Comparison of ENCODE assay signal across 10 mouse cellular contexts in the genomic region with DNA sequence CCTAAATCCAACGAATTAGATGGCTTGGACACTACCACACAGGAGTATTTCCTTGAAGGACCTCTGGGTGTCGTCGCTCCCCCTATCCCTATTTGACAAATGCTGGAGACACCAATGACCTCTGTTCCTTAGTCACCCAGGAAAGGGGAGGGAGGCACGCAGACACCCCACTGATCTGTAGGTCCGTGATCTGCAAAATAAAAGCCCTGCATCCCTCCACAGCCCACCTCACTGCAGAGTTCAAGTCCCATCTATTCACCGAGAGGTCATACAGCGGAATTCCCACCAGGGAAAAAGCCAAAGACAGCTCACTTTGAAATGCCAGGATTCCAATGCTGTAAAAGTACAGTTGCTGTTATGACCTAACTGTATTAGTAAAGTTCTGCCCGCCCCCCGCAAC. TPM values are rescaled to one million over a fixed set of nuclear protein-coding genes. Genes with fewer than 3 reads are reported as not detected.
DNase-seq lines count a peak whose midpoint lies in the region; ATAC-seq and TF ChIP-seq lines count a peak whose summit lies in the region.
"Had no signal": no experiment of that assay in that cellular context is flagged by ENCODE, and none has a peak within 500 bp of the region (broad histone marks: within the 10 kb centered on the region; RNA-seq: fewer than 3 reads in every experiment).

No protein-coding gene starts in this region.

- no peaks in the 10 kb centered on the region for H3K36me3 ChIP-seq in liver, embryonic 12.5 days
- H3K36me3 ChIP-seq in liver, postnatal 0 days (replicated peaks; ENCODE audit: insufficient read depth, low read length), result no peaks in the 10 kb centered on the region
- H3K36me3 ChIP-seq in forebrain, embryonic 11.5 days (ENCODE audit: control insufficient read depth, insufficient read depth, low read length), result no peaks in the 10 kb centered on the region
- no peaks in the 10 kb centered on the region for H3K36me3 ChIP-seq in intestine, postnatal 0 days (ENCODE audit: control insufficient read depth, insufficient read depth)
- H3K36me3 ChIP-seq in neural tube, embryonic 14.5 days (ENCODE audit: control insufficient read depth, insufficient read depth, low read length), result no peaks in the 10 kb centered on the region

- WGBS in liver, embryonic 12.5 days (ENCODE audit: insufficient replicate concordance), result 10% methylated on average over 9 of the region's 9 CpGs
- 11% methylated on average over 9 of the region's 9 CpGs for WGBS in liver, postnatal 0 days (ENCODE audit: insufficient replicate concordance)
- 7% methylated on average over 9 of the region's 9 CpGs for WGBS in forebrain, embryonic 11.5 days
- WGBS in intestine, postnatal 0 days, result 10% methylated on average over 9 of the region's 9 CpGs
- WGBS in neural tube, embryonic 14.5 days, result 4% methylated on average over 9 of the region's 9 CpGs

- no peak for TF ChIP-seq EP300 in liver, postnatal 0 days (IDR thresholded peaks at IDR 0.05; ENCODE audit: low read depth)

- H3K9ac ChIP-seq in liver, embryonic 12.5 days, result no peak overlapping the region
- H3K9ac ChIP-seq in liver, postnatal 0 days (replicated peaks), result no peak overlapping the region
- H3K9ac ChIP-seq in forebrain, embryonic 11.5 days (ENCODE audit: low read length), result no peak overlapping the region
- no peak overlapping the region for H3K9ac ChIP-seq in intestine, postnatal 0 days (ENCODE audit: low read depth, low read length)
- no peak overlapping the region for H3K9ac ChIP-seq in neural tube, embryonic 14.5 days (replicated peaks; ENCODE audit: low read depth, low read length)

- peaks cover 43% of the 10 kb centered on the region for H3K27me3 ChIP-seq in liver, embryonic 12.5 days (replicated peaks)
- peaks cover 9% of the 10 kb centered on the region for H3K27me3 ChIP-seq in liver, postnatal 0 days (ENCODE audit: insufficient read depth, low read length)
- H3K27me3 ChIP-seq in forebrain, embryonic 11.5 days (ENCODE audit: control insufficient read depth, insufficient read depth, low read length), result no peaks in the 10 kb centered on the region
- H3K27me3 ChIP-seq in intestine, postnatal 0 days (replicated peaks; ENCODE audit: control insufficient read depth, insufficient read depth, low read length), result no peaks in the 10 kb centered on the region
- H3K27me3 ChIP-seq in neural tube, embryonic 14.5 days (ENCODE audit: control insufficient read depth, insufficient read depth, low read length), result no peaks in the 10 kb centered on the region

- no peak for TF ChIP-seq CTCF in liver, postnatal 0 days (IDR thresholded peaks at IDR 0.05; ENCODE audit: low read depth)
- TF ChIP-seq CTCF in intestine, postnatal 0 days (IDR thresholded peaks at IDR 0.05; ENCODE audit: low read depth), result no peak

- DNase-seq in liver, postnatal 0 days, result no peak
- no peak for DNase-seq in forebrain, embryonic 11.5 days (ENCODE audit: low spot score)
- DNase-seq in left cerebral cortex, adult 18-20 months (ENCODE audit: low spot score in 2 of 2), result no peak
- DNase-seq in testis, postnatal 10 days (ENCODE audit: low spot score), result no peak

- no peaks in the 10 kb centered on the region for H3K9me3 ChIP-seq in liver, embryonic 12.5 days (replicated peaks)
- no peaks in the 10 kb centered on the region for H3K9me3 ChIP-seq in liver, postnatal 0 days (ENCODE audit: low read length)
- H3K9me3 ChIP-seq in forebrain, embryonic 11.5 days (ENCODE audit: control insufficient read depth, low read length), result no peaks in the 10 kb centered on the region
- no peaks in the 10 kb centered on the region for H3K9me3 ChIP-seq in intestine, postnatal 0 days (ENCODE audit: control insufficient read depth)
- H3K9me3 ChIP-seq in neural tube, embryonic 14.5 days (ENCODE audit: control insufficient read depth, low read length), result no peaks in the 10 kb centered on the region

- H3K4me3 ChIP-seq in liver, embryonic 12.5 days, result no peak overlapping the region
- H3K4me3 ChIP-seq in liver, postnatal 0 days (ENCODE audit: low read depth, low read length), result no peak overlapping the region
- H3K4me3 ChIP-seq in forebrain, embryonic 11.5 days (ENCODE audit: low read depth, low read length), result no peak overlapping the region
- H3K4me3 ChIP-seq in intestine, postnatal 0 days (ENCODE audit: low read depth, low read length), result no peak overlapping the region
- no peak overlapping the region for H3K4me3 ChIP-seq in neural tube, embryonic 14.5 days (ENCODE audit: low read depth, low read length)

- ATAC-seq in liver, embryonic 12.5 days, result no peak
- no peak for ATAC-seq in liver, postnatal 0 days
- ATAC-seq in forebrain, embryonic 11.5 days (replicated peaks; ENCODE audit: low FRiP score), result no peak
- no peak for ATAC-seq in intestine, postnatal 0 days
- ATAC-seq in neural tube, embryonic 14.5 days (ENCODE audit: low read depth), result no peak
- ATAC-seq in erythroblast, adult 5-6 weeks (replicated peaks; ENCODE audit: low FRiP score, poor library complexity, severe bottlenecking), result no peak

- peak overlapping the region; percentile 87 for H3K4me2 ChIP-seq in liver, embryonic 12.5 days
- H3K4me2 ChIP-seq in liver, postnatal 0 days (ENCODE audit: low read depth, low read length), result no peak overlapping the region
- peak overlapping the region; percentile 93; the same call in 1 of the 2 replicates for H3K4me2 ChIP-seq in forebrain, embryonic 11.5 days (ENCODE audit: low read depth, low read length, severe bottlenecking)
- H3K4me2 ChIP-seq in intestine, postnatal 0 days (replicated peaks; ENCODE audit: low read depth), result peak overlapping the region; percentile 91
- H3K4me2 ChIP-seq in neural tube, embryonic 14.5 days (ENCODE audit: low read depth, low read length), result peak overlapping the region; percentile 94

- H3K27ac ChIP-seq in liver, embryonic 12.5 days, result no peak overlapping the region
- no peak overlapping the region for H3K27ac ChIP-seq in liver, postnatal 0 days (ENCODE audit: low read depth)
- H3K27ac ChIP-seq in forebrain, embryonic 11.5 days (ENCODE audit: low read depth, low read length), result no peak overlapping the region
- no peak overlapping the region for H3K27ac ChIP-seq in intestine, postnatal 0 days (ENCODE audit: low read depth, low read length)
- no peak overlapping the region for H3K27ac ChIP-seq in neural tube, embryonic 14.5 days (ENCODE audit: low read depth, low read length)

- H3K4me1 ChIP-seq in liver, embryonic 12.5 days, result peaks cover 30% of the 10 kb centered on the region
- peaks cover 10% of the 10 kb centered on the region for H3K4me1 ChIP-seq in liver, postnatal 0 days (ENCODE audit: insufficient read depth)
- no peaks in the 10 kb centered on the region for H3K4me1 ChIP-seq in forebrain, embryonic 11.5 days (replicated peaks; ENCODE audit: control insufficient read depth, insufficient read depth, low read length)
- no peaks in the 10 kb centered on the region for H3K4me1 ChIP-seq in intestine, postnatal 0 days (replicated peaks; ENCODE audit: control insufficient read depth, insufficient read depth, low read length)
- 0 out of 2 replicates have a peak, but pooled peaks cover 4% of the 10 kb centered on the region for H3K4me1 ChIP-seq in neural tube, embryonic 14.5 days (ENCODE audit: control insufficient read depth, insufficient read depth, low read length)

RNA-seq across cellular contexts. Expression of a gene that starts 12.4 kb away (rescaled TPM):
- polyA plus RNA-seq in liver, embryonic 12.5 days (2016; fragmentation: Nextera tagmentation; extraction: Ambion mirVana), result not detected in 2 replicates
- polyA plus RNA-seq in liver, postnatal 0 days (2015; fragmentation: Nextera tagmentation; extraction: Ambion mirVana), result not detected in 2 replicates
- not detected in 2 replicates for polyA plus RNA-seq in forebrain, embryonic 11.5 days (2014; fragmentation: Nextera tagmentation; extraction: Ambion mirVana)
- not detected in 2 replicates for polyA plus RNA-seq in intestine, postnatal 0 days (2015; fragmentation: Nextera tagmentation; extraction: Ambion mirVana)
- not detected in 2 replicates for polyA plus RNA-seq in neural tube, embryonic 14.5 days (2014; fragmentation: Nextera tagmentation; extraction: Ambion mirVana)
- total RNA-seq in left cerebral cortex, adult 18-20 months (2021), result not detected
- total RNA-seq in erythroblast, adult 5-6 weeks (2015; ENCODE audit: low replicate concordance), result not detected in 2 replicates
- total RNA-seq in erythroblast, adult 5-6 weeks (2017; ENCODE audit: low replicate concordance), result not detected in 2 replicates
- total RNA-seq: left cerebral cortex, postnatal 10 days had no signal
- polyA plus RNA-seq: small intestine, adult 2 months had no signal

RNA-seq across cellular contexts. Expression of a gene that starts 21.2 kb away (rescaled TPM):
- 129 and 132 TPM in 2 replicates for polyA plus RNA-seq in liver, embryonic 12.5 days (2016; fragmentation: Nextera tagmentation; extraction: Ambion mirVana)
- 36.5 and 36.7 TPM in 2 replicates for polyA plus RNA-seq in liver, postnatal 0 days (2015; fragmentation: Nextera tagmentation; extraction: Ambion mirVana)
- 178 and 183 TPM in 2 replicates for polyA plus RNA-seq in forebrain, embryonic 11.5 days (2014; fragmentation: Nextera tagmentation; extraction: Ambion mirVana)
- 51.1 and 53.2 TPM in 2 replicates for polyA plus RNA-seq in intestine, postnatal 0 days (2015; fragmentation: Nextera tagmentation; extraction: Ambion mirVana)
- 68.2 and 87.9 TPM in 2 replicates for polyA plus RNA-seq in neural tube, embryonic 14.5 days (2014; fragmentation: Nextera tagmentation; extraction: Ambion mirVana)
- total RNA-seq in left cerebral cortex, adult 18-20 months (2021), result 10 to 100 TPM; 38.6 to 38.8 TPM
- 11.9 and 18.4 TPM in 2 replicates for total RNA-seq in erythroblast, adult 5-6 weeks (2015; ENCODE audit: low replicate concordance)
- total RNA-seq in erythroblast, adult 5-6 weeks (2017; ENCODE audit: low replicate concordance), result 37.4 and 42.5 TPM in 2 replicates

RNA-seq across cellular contexts. Expression of a gene that starts 28.6 kb away (rescaled TPM):
- polyA plus RNA-seq in liver, embryonic 12.5 days (2016; fragmentation: Nextera tagmentation; extraction: Ambion mirVana), result not detected in 2 replicates
- polyA plus RNA-seq in liver, postnatal 0 days (2015; fragmentation: Nextera tagmentation; extraction: Ambion mirVana), result not detected in 2 replicates
- polyA plus RNA-seq in forebrain, embryonic 11.5 days (2014; fragmentation: Nextera tagmentation; extraction: Ambion mirVana), result not detected in 2 replicates
- polyA plus RNA-seq in intestine, postnatal 0 days (2015; fragmentation: Nextera tagmentation; extraction: Ambion mirVana), result not detected in 2 replicates
- polyA plus RNA-seq in neural tube, embryonic 14.5 days (2014; fragmentation: Nextera tagmentation; extraction: Ambion mirVana), result not detected in 2 replicates
- not detected for total RNA-seq in left cerebral cortex, adult 18-20 months (2021)
- not detected in 2 replicates for total RNA-seq in erythroblast, adult 5-6 weeks (2015; ENCODE audit: low replicate concordance)
- not detected in 2 replicates for total RNA-seq in erythroblast, adult 5-6 weeks (2017; ENCODE audit: low replicate concordance)
- total RNA-seq: left cerebral cortex, postnatal 10 days had no signal
- polyA plus RNA-seq: small intestine, adult 2 months had no signal

RNA-seq across cellular contexts. Expression of a gene that starts 46.8 kb away (rescaled TPM):
- 0.10 TPM in 2 replicates for polyA plus RNA-seq in liver, embryonic 12.5 days (2016; fragmentation: Nextera tagmentation; extraction: Ambion mirVana)
- polyA plus RNA-seq in liver, postnatal 0 days (2015; fragmentation: Nextera tagmentation; extraction: Ambion mirVana), result not detected in 2 replicates
- polyA plus RNA-seq in forebrain, embryonic 11.5 days (2014; fragmentation: Nextera tagmentation; extraction: Ambion mirVana), result not detected in 2 replicates
- polyA plus RNA-seq in intestine, postnatal 0 days (2015; fragmentation: Nextera tagmentation; extraction: Ambion mirVana), result not detected in 2 replicates
- polyA plus RNA-seq in neural tube, embryonic 14.5 days (2014; fragmentation: Nextera tagmentation; extraction: Ambion mirVana), result not detected in 2 replicates
- not detected for total RNA-seq in left cerebral cortex, adult 18-20 months (2021)
- not detected in 2 replicates for total RNA-seq in erythroblast, adult 5-6 weeks (2015; ENCODE audit: low replicate concordance)
- total RNA-seq in erythroblast, adult 5-6 weeks (2017; ENCODE audit: low replicate concordance), result not detected in 2 replicates
- total RNA-seq: left cerebral cortex, postnatal 10 days had no signal
- polyA plus RNA-seq: small intestine, adult 2 months had no signal
